Mouse (Mus musculus) layer of hippocampus, adult 18-20 months (tissue): Measurements from ENCODE around the gene Adarb2. TPM values are rescaled to one million over a fixed set of nuclear protein-coding genes. Genes with fewer than 3 reads are reported as not detected.
A peak's percentile ranks its signal among the peaks of the same experiment; 100 is the strongest.

Experiments used
- DNase-seq, 2 experiments: peaks; one replicate each; pipeline ENCODE4 v3.0.0; 2022; ENCODE audit warnings: low spot score in 2 of 2
- long read RNA-seq: library from polyadenylated mRNA; stranded (forward); transcript quantifications from one replicate; pipeline ENCODE4 v2.0.0, GENCODE M21; 2021
- total RNA-seq, 2 experiments: library from RNA; stranded (reverse); gene quantifications; 2 replicates each; pipeline ENCODE4 v1.2.3; 2021

The Adarb2 gene
- 10 to 100 TPM; 34.3 to 40.1 TPM for total RNA-seq
- long read RNA-seq, partial matches to known transcripts, result 7 of 15 reads
- long read RNA-seq, other reads (novel, unspliced or antisense), result 8 of 15 reads

- peak; percentile 61 to 84 for DNase-seq
Observed at GRCm38 (mm10) chr13:8202681-8203476, at the start of gene Adarb2. Gene Adarb2 (plus strand): TSS chr13:8202866.

DNA sequence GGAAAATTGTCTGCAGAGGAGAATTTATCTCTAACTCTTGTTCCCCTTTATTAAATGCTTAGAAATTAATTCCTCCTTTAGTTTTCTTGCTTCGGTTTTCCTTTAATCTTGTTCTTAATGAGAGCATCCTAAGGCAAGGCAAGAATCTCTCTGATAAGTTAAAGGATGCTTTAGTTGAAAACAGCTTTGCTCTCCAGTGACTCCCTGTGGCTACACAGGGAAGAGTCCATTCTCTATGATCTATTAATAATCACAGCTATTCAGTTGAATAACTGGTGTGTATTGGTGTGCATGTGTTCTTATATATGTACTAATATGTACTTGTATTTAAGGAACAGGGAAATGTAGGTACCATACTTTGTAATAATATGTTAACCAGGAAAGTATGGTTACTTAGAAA lies 28.9 kb upstream of the Adarb2 start:
- DNase-seq, result peak; percentile 4 to 63

DNA sequence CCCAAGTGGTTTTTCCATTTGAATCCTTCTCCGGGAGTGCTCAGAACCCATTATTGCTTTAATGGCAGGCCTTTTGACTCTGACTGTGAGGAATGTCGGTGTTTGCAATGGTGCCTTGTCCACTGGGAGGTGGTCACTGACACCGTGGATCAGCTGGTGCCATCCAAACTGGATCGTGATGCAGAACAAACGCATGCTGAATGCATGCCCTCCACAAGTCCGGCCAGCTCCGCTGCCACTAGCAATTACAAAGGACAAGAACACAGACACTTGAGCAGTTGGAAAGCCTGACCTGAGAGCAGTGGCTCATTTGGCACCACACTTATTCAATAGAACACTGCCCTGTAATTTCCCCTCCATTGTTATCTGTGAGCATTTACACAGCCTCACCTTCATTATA lies 10.7 kb upstream of the Adarb2 start:
- no peak for DNase-seq

GRCm38 (mm10) chr13:8199186-8199880 lies 3.3 kb upstream of the Adarb2 start:
- no peak for DNase-seq

GRCm38 (mm10) chr13:8203477-8203813 lies 779 bp downstream of the Adarb2 start:
- DNase-seq, result peak in 1 of 2 experiments; percentile 16

GRCm38 (mm10) chr13:8207337-8207736 lies 4.7 kb downstream of the Adarb2 start:
- peak in 1 of 2 experiments; percentile 74 for DNase-seq

GRCm38 (mm10) chr13:8210776-8211175 lies 8.1 kb downstream of the Adarb2 start:
- no peak for DNase-seq

DNA sequence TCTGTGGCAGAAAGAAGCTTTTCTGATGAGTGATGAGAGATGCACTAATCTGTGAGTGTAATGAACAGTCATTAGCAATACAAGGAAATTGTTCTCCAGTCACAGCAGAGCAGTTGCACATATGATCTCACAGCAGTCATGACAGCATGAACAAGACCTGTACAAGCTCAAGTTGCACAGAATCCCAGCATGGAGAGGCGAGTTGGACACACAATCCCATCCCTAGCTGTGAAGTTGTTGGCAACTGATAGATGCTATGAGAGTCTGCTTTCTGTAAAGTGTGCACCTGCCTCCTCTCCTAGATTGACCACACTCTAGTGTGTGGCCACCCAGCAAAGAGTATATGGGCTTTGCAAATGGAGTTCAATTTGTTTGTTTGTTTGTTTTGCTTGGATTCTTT lies 36.2 kb downstream of the Adarb2 start:
- DNase-seq, result no peak

DNA sequence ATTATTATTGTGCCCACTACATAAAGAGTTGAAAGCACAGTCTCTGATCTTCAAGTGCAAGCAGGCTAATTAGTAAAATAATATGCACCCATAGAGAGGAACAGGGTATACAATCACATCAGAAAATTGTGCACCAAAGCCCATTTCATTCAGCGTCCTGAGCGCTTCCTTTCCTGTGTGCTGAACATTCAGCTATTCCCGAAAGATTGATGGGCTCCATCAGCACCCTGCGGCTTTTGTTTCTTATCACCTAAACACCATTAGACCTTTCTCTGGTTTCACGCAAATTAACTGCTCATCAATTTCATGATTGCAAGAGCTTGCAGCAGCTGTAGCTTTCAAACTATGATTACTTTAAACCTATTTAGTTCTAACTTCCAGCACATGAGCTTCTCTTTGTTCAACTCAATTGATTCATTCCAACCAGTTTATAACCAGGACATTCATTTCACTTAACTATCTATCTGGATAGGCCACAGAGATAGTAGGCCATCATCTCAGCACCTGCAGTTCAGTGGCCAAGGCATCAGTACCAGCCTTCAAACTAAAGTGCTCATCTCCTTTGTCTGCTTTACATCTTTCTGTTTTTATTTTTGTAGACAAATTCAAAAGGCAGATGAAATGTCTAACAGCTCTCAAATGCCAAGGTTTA lies 45.5 kb downstream of the Adarb2 start:
- no peak for DNase-seq

DNA sequence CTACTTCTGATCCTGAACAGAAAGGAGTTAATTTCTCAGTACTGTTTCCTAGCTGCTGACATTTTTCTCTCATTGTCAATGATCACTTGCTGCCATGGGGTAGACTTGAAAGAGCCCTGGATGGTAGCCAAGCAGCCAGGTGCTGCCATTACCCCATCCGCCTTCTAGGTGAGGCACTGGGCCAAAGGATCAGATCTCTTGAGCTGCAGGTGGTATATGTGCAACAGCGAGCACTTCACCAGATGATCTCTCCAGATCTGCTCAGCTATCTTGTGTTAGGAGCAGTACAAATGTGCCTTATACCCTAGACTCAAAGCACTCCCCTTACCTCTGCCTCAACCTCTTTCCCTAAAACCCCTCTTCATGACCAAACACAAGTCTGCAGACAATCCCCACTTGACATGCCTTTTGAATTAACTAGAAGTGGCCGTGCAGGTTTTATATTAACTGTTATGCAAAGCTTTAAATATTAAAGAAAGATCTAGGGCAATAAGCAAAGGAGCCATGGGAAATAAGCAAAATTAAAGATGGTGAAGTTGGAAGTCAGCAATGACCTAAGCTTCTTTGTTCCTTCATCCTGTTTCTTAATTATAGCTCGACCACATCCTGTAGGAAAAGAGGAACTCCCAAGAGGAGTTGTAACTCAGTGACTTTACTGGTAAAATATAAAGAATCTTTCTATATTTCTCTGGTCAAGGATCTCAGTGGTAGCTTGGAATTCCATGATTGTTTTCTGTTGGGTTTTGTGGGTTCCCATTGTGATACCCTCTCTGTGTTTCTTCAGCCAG lies 69.7 kb downstream of the Adarb2 start:
- peak; percentile 15 to 38 for DNase-seq

GRCm38 (mm10) chr13:8283116-8283515 lies 80.5 kb downstream of the Adarb2 start:
- no peak for DNase-seq

DNA sequence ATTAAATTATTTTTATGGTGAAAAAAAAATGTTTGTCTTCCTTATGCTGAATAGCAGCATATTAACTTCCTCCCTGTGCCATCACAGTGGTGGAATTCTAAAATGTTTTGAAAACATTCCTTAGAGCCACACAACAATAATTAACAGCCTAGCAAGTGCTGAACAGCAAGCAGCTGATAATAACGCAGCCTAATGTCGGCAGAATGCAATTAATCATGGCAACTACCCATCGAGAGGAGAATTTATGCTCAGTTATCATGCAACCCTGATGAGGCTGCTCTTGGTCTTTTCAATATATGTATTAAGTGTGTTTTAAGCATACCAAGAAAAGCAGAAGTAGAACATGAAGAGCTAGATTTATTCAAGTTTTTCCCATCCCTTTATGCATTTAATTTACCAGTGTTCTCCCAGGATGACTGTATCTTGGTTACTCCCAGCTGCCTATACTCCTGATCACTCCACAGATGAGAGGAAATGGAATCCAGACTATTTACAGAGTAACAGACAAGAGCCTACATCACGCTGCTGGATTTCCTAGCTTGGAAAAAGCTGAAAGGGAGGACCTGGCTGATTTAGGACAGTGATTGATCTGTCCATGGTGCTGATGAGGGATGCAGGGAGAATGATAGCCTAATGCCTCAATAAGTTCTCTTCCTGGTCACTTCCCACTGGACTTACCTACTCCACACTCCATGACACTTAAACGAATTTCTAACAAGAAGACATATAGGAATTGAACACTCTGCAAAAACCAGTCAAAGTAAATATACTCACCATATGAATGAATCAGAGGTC lies 113.9 kb downstream of the Adarb2 start:
- no peak for DNase-seq

DNA sequence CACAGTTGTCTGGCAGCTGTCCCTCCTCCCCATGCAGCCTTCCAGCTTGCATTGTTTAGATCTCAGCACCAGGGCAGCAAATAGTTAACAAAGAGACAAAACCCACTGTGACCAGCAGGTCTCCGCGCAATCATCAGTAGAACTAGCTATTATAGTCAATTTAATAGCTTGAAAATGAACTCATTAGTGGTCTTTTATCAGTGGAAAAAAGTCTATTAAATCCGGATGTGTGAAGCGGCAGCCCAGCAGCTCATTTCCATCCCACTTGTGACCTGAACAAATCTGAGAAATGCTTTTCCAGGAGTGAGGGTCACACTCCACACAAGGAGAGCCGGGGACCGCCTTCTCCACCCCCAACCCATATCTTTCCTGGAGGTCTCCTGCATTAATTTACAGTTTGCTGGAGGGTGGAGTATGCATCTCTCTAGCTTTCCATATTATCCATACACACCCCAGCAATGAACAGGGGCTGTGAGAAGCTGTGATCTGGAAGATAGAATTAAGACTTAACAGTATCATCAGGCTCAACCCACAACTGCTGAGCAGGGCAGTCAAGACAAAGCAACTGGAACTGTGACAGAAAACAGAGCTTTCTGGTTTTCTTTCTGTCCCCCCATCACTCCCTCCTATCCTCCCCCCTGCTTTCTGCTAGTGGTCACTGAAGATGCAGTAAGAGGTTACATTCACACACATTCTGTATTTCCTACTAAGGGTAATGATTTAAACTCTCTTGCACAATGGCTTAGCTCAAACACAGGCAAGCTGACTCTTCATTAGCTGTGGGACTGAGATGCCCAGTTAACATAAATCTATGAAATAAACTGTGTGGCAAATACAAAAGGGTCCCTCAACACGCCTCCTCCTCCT lies 131.2 kb downstream of the Adarb2 start:
- no peak for DNase-seq

DNA sequence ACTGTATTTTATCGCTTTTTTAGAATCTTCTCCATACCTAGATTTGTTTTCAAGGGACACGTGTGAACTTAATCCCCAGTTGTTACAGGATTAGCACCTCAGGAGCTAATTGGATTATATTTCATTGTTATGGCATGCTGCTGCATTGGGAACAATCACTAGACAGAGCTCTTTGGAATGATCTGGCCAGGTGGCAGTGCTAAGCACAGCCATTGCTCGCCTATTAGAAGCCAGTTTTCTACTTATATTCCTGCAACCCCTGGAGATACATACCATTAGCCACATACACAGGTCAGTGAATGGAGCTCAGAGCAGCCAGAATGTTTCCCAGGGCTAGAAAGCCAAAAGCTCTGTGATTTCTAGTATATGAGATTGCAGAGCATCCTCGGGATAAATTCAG lies 131.9 kb downstream of the Adarb2 start:
- no peak for DNase-seq

DNA sequence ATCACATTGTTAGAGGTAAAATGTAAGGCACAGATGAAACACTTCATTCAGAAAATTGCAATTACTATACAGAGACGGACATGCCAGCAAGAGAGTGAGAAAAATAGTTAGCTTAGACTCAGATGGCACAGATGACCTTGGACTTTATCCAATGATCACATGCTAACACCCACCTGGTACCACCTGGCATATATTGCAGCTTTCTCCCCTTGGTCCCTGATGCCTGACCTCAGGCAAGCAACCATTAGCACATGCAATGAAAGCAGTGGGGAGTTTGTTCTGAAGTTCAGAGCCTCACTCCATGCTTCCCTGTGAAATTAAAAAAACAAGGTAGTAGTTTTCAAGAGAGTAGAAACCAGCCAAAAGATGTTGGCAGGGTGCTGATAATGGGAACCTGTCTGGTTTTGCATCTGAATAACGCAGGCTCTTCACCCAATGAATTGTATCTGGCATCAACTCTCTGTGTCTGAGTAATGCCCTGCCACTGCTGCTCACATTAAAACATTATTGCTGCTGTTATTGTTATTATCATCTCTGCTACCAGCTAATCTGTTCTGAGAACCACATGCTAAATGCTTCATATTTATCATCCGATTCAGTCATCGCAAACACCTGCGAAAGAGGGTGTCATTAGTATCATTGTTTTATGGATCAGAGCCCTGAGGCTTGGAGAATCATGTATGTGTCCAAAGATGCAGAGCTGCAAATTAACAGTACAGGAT lies 138.6 kb downstream of the Adarb2 start:
- DNase-seq, result no peak

- peak in 1 of 2 experiments; percentile 36 for DNase-seq
Observed at GRCm38 (mm10) chr13:8347147-8347546, 144.5 kb downstream of the Adarb2 start.

- no peak for DNase-seq
Observed at GRCm38 (mm10) chr13:8352341-8352740, 149.7 kb downstream of the Adarb2 start.

DNA sequence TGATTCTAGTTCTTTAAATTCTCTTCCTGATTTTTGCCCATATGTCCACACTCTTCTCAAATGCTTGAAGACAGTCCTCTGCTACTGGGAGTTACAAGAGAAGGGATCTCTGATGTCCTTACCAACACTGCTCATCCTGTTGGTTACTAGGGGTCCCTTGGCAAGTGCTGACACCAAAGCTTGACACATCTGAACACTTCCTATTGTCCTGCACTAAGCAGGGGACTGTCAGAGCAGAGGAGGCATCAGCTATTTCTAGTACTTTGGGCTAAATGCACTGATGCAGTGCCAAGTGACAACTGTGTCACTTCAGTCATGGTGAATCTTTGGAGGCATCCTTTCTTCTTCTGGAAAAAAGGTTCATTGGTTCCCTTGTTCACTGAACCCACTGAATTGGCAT lies 150.3 kb downstream of the Adarb2 start:
- DNase-seq, result no peak

GRCm38 (mm10) chr13:8365523-8365922 lies 162.9 kb downstream of the Adarb2 start:
- no peak for DNase-seq
